Mouse (Mus musculus) CH12F3 (cell line): Measurements from ENCODE around the gene Slc25a22.
"Not testable (repeated sequence)": the region's sequence is repeated elsewhere in the genome, so short reads cannot be mapped to it uniquely, and the experiment has no call there.

Experiments
- in situ Hi-C: fragments of 300-500 bp; cut with MboI; formaldehyde crosslinking; loops from 2 replicates; pipeline ENCODE4 v1.14.3; 2020; ENCODE audit warnings: low sequenced_read_pairs

Slc25a22 gene

DNA sequence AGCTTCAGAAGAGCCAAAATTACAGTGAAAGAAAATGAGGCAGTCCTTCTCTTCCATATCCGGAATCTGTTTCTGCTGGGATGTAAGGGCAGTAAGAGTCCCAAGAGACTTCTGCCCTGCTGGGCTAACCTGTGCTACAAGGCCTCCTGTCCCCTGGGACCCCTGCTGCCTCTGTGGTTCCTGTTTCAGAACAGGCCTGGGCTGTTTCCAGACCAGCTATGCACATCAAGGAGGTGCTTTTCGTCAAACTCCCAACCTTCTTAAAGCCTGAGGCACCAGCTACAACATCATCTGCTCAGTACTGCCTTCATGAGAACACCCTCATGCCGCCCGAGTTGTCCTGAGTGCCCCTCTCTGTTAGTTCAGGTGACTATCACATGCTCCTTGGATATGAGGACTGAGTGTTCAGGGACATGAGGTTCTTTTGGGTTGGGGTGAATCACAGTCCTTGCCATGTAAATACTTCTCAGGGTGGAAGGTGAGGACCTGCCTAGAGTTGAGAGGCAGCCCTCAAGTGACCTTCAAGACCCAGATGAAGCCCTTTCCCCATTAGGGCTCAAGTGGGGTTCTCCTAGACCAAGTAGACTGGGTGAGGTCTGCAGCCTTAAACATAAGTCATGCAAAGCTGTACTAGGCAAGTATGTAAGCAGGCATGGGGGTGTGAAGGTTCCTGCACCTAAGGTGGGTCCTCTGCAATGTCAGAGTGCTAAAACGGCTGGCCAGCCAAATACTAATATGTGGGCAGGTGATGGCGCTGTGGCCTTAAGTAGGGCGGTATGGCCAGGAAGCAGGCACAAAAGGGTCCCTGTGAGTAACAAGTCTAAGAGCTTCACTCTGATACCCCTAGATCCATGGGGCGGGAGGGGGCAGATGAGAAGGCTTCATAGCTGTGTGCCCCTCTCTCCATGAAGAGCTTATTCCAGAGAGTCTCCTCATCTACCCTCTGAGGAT is 19.7 kb downstream of the Slc25a22 start:
- in situ Hi-C loops: no loop called here

DNA sequence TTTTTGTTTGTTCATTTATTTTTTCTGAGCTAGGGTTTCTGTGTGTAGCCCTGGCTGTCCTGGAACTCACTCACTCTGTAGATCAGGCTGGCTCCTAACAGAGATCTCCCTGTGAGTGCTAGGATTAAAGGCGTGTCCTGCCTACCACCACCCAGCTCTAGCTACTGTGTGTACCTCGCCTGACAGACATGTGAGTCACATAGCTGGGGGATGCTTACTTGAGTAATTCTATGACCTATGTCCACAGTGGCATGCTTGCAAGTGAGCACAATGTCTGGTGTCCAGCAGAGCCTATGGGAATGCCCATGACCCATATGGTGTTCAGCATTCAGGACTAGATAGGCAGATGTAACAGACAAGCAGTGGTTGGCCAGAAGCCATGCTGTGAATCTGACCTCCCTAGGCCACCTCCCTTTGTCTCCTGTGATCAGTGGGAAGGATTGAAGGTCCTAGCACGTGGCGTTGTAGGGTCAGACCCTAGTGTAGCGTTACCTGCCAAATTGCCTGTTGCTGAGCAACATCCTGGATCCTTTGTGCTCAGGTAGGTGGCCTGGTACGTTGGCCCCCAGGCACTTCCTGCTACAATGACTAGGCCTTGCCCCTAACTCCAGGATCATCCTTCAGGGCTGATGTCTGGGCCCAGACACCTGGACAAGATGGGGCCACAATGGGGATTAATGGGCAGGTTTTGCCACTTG is 21.4 kb downstream of the Slc25a22 start:
- in situ Hi-C loops: no loop called here

DNA sequence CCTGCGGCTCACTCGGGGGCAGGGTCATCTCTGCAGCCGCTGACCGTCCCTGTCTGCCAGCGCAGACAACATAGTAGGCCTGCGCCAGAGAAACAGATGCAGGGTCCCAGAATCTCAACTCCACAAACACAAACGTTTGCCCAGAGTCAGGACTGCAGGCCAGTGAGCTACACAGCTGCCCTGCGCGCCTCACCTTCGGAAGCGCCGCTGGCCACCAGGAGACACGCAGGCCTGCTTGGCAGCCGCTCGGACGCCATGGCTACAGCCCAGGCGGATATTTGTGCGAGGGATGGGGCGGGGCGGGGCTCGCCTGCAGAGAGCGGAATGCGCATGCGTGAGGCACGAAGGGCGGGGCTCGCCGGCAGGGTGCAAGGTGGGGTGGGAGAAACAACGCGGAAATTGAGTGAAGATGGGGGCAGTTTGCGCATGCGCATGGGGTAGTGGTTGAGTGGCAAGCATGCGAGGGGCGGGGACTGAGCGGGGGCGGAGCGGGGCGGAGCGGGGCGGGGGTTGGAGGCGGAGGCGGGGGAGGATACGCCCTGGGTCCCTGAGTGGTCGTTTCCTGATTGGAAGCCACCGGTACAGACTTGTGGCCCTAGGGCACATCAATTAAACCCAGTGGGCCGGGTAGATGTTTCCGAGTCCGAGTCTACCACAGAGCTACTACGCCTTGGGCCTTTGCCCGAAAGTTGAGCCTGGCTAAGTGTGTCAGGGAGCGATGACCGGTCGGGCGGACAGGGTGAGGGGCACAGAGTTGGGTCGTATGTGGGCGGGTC is 23.7 kb downstream of the Slc25a22 start, which contains the start of gene Gatd1:
TSS of gene Gatd1 (minus strand) at position 328 of the 776 bp plus-strand sequence.
- in situ Hi-C loops: no loop called here

DNA sequence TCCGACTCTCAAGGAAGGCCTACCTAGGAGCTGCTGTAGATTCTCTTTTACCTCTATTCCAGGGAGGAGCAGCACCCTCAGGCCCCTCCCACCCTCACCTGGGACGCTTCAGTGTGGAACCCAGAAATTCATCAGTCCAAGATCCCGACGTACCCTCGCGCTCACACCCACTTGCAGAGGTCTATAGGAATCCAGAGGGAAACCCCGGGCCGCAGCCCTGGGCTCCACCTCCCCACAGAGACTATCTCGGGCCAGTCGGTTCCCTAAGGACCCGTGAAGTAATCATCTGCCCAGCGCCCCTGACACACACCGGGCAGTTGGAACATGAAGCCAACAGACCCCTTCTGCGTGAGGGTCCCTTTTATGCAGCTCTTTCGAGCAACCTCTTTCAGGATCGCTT is 24.4 kb downstream of the Slc25a22 start:
- in situ Hi-C loops: no loop called here

DNA sequence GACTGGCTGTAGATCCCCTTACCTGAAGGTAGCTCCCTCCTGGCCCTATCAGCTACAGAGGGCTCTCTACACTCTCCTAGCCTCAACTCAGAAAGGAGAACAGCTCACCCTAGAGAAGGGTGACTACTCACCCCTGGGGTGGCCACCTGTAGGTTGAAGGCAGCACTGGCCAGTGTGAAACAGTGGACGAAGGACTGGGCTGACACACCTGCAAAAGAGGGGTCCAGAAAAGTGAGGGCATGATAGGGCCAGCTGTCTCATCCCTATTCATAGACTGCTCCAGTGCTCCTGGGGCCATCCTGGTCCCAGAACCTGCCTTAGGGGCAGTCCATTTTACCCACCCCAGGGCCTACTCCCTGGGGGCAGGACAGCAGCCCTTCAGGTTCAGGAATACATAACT is 26.0 kb downstream of the Slc25a22 start:
- in situ Hi-C loops: no loop called here

DNA sequence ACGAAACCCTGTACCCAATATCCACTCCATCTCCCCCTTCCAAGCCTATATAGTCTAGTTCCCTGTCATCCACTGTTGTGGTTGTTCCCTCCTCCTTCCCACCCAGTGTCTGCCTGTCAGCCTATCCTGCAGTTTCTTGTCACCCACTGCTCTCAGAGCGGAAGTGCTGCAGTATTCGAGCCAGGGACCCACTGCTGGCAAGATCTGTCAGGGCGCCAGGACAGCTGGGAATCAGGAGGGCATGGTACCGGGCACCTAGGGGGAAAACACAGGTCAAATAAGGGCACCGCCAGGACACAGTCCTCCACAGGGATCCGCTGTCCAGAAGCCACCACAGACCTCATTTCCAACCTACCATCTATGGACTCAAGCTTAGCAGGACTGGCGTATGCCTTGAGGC is 27.1 kb downstream of the Slc25a22 start:
- in situ Hi-C loops: no loop called here

DNA sequence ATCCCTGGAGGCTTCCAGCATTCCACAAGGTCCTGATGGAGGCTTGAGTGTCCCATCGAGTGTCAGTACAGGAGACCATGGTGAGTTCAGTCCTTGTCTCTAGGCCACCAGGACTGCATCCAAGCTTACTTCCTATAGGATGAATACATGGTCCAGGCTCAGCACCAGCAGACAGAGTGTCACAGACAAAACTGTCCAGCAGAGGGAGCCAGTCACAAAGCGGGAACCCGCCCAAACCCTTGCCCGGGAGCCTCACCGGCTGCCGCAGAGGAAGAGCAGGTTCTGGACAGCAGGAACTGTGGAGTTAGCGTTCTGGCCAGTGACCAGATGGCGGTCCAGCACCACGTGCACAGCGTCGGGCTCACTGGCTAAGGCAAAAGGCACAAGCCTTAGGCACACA is 28.9 kb downstream of the Slc25a22 start:
- in situ Hi-C loops: no loop called here

DNA sequence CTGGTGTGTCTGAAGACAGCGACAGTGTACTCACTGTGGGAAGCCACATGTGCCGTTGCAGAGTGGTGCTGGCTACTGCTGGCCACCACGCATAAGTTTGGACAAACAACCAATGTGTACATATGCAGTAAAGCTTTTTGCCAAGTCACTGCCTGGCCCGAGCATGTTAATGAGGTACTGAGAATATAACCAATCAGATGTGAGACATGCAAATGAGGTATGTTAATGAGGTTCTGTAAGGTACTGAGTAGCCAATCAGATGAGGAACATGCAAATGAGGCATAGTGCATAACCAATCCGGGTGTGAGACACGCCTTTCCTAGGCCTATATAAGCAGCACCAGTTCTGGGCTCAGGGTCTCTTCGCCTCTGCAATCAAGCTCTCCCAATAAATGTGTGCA is 30.0 kb downstream of the Slc25a22 start:
- in situ Hi-C loops: not testable (repeated sequence)

DNA sequence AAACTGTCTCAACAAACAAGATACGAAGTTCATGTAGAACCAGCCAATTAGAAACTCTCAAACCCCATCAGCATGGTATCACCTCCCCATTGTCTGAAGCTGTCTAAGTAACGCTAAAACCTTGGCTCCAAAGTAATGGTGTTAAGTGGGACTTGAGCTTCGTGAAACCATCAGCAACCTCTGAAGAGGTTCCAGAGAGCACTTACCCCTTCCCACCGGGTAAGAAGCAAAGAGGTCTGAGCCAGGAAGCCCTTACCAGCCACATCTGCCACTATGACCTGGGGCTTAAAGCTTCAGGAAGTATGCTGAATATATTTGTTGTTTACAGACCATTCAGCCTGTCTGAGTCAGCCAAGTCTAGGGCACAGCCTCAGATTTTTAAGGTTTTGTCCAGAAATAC is 32.2 kb downstream of the Slc25a22 start:
- in situ Hi-C loops: no loop called here

DNA sequence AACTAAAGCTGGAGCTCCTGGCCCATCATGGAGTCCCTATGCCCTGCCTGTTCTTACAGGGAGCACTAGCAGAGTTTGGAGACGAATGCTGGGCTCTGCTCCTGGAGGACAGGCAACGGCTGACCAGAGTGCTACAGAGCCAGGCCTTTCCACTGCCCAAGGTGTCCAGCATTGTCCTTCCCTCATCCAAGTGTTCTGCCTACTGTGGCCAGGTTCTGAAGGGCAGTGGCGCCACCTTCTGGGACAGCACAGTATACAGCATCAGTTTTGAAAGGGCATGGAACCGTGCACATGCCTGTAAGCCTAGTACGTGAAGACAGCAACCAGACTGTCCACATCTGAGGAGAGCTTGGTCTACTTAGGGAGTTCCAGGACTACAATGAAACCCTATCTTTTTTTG is 34.4 kb downstream of the Slc25a22 start:
- in situ Hi-C loops: no loop called here

DNA sequence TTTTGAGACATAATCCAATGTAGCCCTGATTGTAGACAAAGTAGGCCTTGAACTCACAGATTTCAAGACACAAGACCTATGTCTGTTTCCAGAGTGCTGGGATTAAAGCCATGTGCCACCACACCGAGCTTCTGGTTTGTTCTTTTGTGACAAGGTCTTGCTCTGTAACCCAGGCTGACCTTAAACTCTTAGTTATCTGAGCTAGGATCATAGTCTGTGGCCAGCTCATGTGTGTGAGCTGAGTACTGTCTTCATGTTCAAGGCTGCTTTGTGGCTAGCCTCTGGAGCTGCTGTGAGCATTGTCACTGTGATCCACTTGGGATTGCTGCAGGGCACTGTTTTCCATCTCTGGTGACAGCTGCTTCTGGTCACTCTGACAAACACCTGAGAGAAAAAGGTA is 42.3 kb downstream of the Slc25a22 start:
- in situ Hi-C loops: no loop called here

DNA sequence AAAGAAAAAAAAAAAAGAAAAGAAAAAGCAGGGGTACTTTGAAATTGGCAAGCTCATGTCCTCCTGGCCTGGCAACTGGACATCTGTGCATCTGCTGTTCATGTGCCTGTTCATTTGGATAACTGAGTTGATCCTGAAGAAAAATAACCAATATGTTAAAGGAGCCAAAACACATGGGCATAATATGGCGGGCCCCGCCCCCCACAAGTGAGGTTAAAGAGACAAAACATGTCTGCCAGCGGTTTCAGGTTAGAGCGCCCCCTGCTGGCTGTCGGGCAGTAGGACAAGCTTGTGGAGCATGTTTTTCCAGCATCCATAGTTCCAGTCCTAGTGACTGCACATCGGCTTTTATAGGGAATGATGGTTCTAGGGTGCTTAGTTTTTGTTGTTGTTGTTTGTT is 42.9 kb downstream of the Slc25a22 start:
- in situ Hi-C loops: no loop called here

DNA sequence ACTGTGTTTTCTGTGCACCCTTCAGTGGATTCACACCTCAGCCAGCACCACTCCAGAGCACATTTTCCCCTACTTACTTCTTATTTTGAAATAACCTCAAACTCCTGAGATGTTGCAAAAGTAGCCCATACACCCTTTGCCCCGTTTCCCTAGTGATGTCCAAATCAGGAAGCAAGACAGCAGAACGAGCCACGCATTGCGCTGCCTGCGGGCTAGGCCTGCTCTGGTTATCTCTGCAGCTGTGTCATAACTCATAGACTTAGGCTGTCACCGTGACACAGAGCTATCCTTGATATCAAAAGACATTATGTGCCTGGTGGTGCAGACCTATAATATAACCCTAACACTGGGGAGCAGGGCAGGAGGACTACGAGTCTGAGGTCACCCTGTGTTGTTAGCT is 43.5 kb downstream of the Slc25a22 start:
- in situ Hi-C loops: no loop called here

DNA sequence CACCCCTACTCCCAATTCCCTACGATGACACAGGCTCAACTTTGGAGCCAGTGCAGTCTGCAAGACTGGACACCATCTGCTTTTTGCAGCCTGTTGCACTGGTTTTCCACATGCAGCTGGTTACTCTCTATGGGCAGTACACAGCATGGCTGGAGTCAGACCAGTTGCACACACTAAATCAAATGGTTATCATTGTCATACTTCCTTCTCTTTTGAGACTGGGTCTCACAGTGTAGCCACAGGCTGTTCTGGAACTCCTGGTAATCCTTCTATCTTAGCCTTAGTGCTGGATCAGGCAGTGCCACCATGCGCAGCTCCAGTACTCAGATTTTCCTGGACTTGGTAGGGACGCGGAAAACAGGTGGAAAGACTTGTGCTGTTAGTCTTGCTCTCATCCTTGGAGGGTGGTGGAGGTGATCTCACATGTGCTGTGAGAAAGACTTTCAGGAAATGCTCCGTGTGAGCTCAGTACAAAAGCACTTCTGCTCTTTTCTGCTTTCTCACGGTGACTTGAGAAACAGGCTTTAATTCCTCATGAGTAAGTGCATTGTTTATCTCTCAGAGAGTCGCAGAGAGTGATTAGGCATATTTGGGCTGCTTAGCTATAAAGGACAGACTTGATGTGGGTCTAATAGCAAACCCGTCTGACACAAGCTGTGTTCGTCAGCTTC is 45.0 kb downstream of the Slc25a22 start:
- in situ Hi-C loops: no loop called here

DNA sequence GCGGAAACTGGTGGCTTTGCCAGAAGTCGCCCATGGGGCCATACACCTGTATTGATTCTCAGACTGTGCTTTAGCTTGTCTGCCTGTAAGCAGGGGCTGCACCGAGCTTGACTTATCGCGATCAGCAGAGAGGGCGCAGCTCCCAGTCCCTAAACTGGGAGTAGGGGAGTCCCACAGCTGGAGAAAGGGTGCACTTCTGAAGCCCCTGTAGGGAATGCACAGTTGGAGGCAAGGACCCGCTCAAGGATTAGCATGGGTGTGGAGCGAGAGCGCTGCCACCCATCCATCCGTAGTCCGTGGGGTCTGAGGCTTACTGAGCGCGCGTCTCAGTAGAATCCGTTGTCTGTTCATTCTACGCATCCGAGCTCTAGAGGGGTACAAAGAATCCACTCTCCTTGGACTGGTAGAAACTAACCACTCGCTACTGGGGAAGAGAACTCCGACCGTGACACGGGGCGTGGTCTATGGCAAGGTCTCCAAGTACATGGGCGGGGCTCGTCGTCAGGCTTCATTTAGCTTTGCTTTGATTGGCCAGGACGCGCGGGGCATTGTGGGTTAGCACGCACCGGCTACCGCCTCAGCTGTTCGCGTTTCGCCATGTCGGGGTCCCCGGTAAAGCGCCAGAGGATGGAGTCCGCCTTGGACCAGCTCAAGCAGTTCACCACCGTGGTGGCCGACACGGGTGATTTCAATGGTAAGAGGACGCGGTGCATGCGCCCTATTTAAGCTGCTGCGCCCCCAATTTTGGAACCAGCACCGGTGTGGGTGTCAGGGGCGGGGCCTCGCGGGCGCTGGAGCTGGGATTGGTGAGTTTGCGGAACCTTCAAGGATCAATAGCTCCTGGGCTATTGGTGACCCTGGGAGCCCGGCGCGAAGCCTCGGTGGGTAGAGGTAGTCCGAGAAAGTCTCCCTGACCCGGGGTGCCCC is 45.8 kb downstream of the Slc25a22 start, which contains the start of gene Taldo1:
TSS of gene Taldo1 (plus strand) at position 575 of the 927 bp plus-strand sequence.
- in situ Hi-C loops: no loop called here

DNA sequence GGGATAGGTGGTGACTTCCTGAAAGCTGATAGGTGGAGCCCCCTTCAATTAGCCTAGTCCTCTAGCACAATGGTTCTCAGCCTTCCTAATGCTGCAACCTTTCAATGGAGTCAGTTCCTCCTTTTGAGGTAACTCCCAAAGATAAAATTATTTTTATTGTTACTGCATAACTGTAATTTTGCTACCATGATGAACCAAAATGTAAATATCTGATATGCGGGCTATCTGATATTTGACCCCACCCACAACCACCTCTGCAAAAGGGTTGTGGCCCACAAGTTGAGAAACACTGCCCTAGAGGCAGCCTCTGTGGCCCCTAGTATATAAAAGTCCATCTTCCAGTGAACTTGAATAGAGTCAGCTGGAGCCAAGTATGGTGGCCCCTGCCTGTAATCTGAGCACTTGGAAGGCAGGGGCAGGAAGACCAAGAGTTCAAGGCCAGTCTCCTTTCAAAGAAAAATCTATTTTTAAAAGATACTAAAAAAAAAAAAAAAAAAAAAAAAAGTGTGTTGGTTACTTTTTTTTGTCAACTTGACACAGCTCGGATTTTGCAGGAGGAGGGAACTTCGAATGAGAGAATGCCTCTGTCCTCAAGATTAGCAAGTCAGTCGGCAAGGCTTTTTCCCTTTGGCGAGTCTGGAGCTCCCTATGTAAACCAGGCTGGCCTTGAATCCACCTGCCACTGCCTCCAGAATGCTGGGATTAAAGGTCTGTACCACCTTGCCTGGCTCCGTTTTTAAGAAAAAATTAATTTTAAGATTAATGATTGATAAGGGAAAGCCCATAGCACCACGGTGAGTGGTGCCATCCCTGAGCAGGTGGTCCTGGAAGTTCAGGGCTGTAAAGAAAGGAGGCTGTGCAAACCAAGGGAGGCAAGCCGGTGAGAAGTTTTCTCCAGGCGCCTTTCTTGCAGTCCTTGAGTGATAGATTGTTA is 47.1 kb downstream of the Slc25a22 start:
- in situ Hi-C loops: no loop called here

DNA sequence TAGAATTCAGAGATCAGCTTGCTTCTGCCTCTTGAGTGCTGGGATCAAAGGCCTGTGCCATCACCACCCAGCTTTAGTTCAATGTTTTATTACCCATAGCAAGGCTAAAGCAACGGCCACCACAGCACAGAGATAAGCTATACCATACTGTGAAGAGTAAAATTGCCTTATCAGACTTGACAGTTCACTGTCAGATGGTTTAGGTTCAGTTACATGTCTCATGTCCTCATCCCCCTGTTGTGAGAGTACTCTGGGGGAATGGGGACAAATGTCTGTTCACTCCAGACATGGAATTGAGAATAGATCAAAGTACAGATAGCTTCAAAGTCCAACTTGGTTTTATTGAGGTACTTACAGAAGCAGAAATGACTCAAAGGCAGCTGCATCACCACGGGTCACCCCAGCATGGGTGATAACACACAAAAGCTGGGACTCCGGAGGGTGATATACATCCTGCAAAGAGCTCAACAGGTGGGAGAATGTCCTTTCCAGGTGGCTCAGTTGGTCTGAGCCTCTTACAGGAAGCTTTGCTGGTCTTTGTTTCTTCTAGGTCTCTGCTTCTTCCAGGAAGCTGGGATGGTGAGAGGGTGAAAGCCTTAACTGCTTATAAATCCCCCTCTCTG is 49.1 kb downstream of the Slc25a22 start:
- in situ Hi-C loops: no loop called here
